Mouse (Mus musculus) hindbrain, embryonic 13.5 days (tissue): ENCODE data around the gene Bloc1s4. TPM values are rescaled to one million over a fixed set of nuclear protein-coding genes. Genes with fewer than 3 reads are reported as not detected.

Experiments used
- ATAC-seq: fragments of 200-750 bp; cut with Nextera tagmentation; 2 replicates; pipeline ENCODE4 v1.8.0; 2017; ENCODE audit warnings: moderate TSS enrichment; ENCODE audit not compliant: low FRiP score
- H3K27ac ChIP-seq: fragments of 300-500 bp; sonication (generic); 2 replicates; pipeline ENCODE4 v1.5.1; 2015; ENCODE audit warnings: inconsistent platforms, mild to moderate bottlenecking, moderate library complexity
- H3K27me3 ChIP-seq: fragments of 300-500 bp; sonication (generic); 2 replicates; pipeline ENCODE4 v1.6.1; 2015; ENCODE audit warnings: mild to moderate bottlenecking, inconsistent platforms
- H3K36me3 ChIP-seq: fragments of 300-500 bp; sonication (generic); 2 replicates; pipeline ENCODE4 v1.6.1; 2015; ENCODE audit warnings: mild to moderate bottlenecking, inconsistent platforms
- H3K4me1 ChIP-seq: fragments of 300-500 bp; sonication (generic); replicated peaks from 2 replicates; pipeline ENCODE4 v1.6.1; 2015; ENCODE audit warnings: inconsistent platforms
- H3K4me2 ChIP-seq: fragments of 300-500 bp; sonication (generic); 2 replicates; pipeline ENCODE4 v1.6.1; 2015; ENCODE audit warnings: inconsistent platforms, mild to moderate bottlenecking, moderate library complexity
- H3K4me3 ChIP-seq: fragments of 300-500 bp; sonication (generic); 2 replicates; pipeline ENCODE4 v1.5.1; 2015; ENCODE audit warnings: mild to moderate bottlenecking, inconsistent platforms
- H3K9ac ChIP-seq: fragments of 300-500 bp; sonication (generic); 2 replicates; pipeline ENCODE4 v1.6.1; 2015; ENCODE audit warnings: mild to moderate bottlenecking, inconsistent platforms
- H3K9me3 ChIP-seq: fragments of 300-500 bp; sonication (generic); 2 replicates; pipeline ENCODE4 v1.6.1; 2016; ENCODE audit warnings: inconsistent platforms
- WGBS: fragments of 180-500 bp; shearing (Covaris S2); methylation state at CpG from one replicate; pipeline ENCODE4 v1.1.7; 2015; 5-methylcytosine and 5-hydroxymethylcytosine counted together
- polyA plus RNA-seq: library from polyadenylated mRNA; unstranded; fragments of >200 nt; fragmentation: Nextera tagmentation; extraction: Ambion mirVana; gene quantifications from 2 replicates; pipeline ENCODE4 v1.2.1, GENCODE M21; 2015

Bloc1s4 gene
- polyA plus RNA-seq, 1 experiment from 2014 or later = 27.1 TPM

DNA sequence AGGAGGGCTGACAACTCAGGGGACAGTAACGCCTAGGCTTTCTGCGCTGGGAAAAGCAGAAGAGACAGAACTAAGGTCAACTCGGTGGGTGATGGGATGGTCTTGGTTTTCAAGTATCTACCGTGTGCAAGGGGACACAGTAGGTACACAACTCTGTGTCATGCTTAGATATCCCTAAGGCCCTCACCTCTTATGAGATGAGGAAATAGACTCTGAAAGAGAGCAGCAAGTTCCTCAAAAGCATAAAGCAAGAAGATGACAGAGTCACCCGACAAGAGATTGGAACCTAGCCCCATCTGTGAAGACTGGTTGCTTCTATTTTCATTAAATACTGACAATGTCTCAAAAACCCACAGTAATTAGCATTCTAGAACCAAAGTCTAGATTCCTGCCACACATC is 42.7 kb downstream of the Bloc1s4 start:
- Histone ChIP-seq H3K4me2 (no peak overlapping the region), H3K36me3 (no peaks in the 10 kb centered on the region), H3K27me3 (no peaks in the 10 kb centered on the region), H3K4me1 (no peaks in the 10 kb centered on the region), H3K27ac (no peak overlapping the region), H3K9me3 (no peaks in the 10 kb centered on the region), H3K9ac (no peak overlapping the region), H3K4me3 (no peak overlapping the region)
- 83% methylated on average over 5 of the region's 5 CpGs for WGBS
- ATAC-seq = no peak

DNA sequence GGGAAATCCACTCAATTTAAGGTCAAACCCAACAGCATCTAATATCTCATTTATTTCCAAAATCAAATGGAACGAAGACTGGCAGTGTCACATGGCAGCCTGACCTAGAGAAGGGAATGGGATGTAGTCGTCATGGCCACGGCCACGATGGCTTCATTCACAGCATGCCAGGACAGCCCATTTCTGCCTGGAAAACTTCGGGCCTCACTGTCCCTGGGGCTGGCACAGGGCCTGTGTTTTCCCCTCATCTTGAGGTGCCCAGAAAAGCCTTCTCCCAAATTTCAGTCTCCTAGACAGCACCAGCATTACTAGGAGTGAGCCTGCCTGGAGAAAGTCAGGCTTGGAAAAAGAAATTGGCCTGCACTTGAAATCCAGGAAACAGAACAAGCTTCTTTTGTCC is 43.1 kb downstream of the Bloc1s4 start:
- H3K4me3 ChIP-seq = no peak overlapping the region
- WGBS = 82% methylated on average over 5 of the region's 5 CpGs
- no peak overlapping the region for H3K9ac ChIP-seq
- ATAC-seq = no peak
- no peaks in the 10 kb centered on the region for H3K36me3 ChIP-seq
- no peak overlapping the region for H3K27ac ChIP-seq
- H3K4me2 ChIP-seq = no peak overlapping the region
- H3K27me3 ChIP-seq = no peaks in the 10 kb centered on the region
- H3K9me3 ChIP-seq = no peaks in the 10 kb centered on the region
- H3K4me1 ChIP-seq = no peaks in the 10 kb centered on the region

DNA sequence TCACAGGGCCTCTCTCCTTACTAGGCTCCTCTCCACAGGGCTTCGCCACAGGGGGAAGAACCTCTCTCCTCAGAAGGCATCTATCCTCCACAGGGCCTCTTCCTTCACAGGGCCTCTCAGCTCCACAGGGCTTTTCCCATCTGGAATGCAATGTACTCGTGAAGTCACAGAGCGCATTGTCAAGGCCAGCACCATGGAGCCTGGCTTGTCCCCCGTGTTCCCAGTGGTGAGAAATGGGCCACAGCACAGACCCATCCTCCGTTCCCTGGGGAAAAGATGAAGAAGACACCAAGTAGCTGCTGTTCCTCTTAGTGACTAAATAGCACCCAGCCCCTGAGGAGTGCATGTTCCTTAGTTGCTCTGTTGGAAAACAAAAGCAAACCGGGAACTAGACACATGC is 43.8 kb downstream of the Bloc1s4 start:
- no peaks in the 10 kb centered on the region for H3K36me3 ChIP-seq
- H3K4me3 ChIP-seq = no peak overlapping the region
- WGBS = 75% methylated on average over 6 of the region's 6 CpGs
- no peaks in the 10 kb centered on the region for H3K4me1 ChIP-seq
- H3K27me3 ChIP-seq = 0 out of 2 replicates have a peak, but pooled peaks cover 2% of the 10 kb centered on the region
- H3K4me2 ChIP-seq = no peak overlapping the region
- no peaks in the 10 kb centered on the region for H3K9me3 ChIP-seq
- ATAC-seq = no peak
- no peak overlapping the region for H3K9ac ChIP-seq
- no peak overlapping the region for H3K27ac ChIP-seq

DNA sequence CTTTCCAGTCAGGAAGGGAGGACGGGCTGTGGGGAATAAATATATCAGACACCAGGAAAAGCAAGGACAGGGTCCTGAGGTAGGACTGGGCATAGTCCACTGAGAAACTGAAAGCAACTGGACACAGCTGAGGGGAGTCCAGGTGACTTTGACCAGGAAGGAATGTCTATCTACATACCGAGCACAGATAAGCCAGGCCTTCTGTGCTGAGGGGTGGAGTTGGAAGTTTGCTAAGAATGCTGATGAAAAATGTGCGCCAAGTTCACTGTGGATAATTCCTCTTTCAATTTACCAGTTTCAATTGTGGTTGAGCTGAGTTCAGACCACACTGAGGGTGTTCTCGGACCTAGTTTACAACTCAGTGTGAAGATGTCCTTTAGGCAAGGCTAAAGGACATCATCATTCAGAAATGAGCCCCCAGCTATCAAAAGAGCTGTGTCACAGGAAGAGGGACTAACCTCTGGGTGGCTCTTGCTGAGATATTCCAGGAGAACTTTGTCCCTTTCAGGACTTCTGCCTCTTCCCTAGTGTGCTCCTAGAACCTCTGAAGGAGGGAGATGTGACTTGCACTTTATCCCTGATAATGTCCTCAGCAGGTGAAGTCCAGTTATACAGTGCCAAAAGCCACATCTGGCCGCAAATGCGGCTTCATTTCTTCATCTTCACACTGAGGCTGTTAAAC is 47.4 kb downstream of the Bloc1s4 start:
- no peak for ATAC-seq
- Histone ChIP-seq H3K4me3 (no peak overlapping the region), H3K36me3 (no peaks in the 10 kb centered on the region), H3K4me2 (no peak overlapping the region), H3K27me3 (0 out of 2 replicates have a peak, but pooled peaks cover 2% of the 10 kb centered on the region), H3K9me3 (no peaks in the 10 kb centered on the region), H3K9ac (no peak overlapping the region), H3K27ac (no peak overlapping the region), H3K4me1 (peaks cover 7% of the 10 kb centered on the region)
- WGBS = 84% methylated on average over 6 of the region's 6 CpGs

DNA sequence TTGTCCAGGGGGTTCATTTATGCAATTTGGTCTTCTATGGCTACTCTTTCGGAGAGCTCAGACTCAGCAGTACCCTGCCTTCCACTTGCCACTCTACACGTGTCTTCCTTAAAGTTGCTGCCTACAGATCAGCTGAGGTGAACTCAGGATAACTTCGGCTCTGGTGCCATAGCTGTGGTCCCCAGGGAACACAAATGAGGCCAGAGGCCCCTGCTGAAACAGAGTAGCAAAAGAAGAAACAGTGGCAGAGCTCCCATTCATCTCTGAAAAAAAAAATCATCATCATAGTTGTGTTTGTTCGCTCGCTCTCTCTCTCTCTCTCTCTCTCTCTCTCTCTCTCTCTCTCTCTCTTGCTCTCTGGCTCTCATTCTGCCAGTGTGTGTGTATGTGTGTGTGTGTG is 49.8 kb downstream of the Bloc1s4 start:
- H3K4me1 ChIP-seq = peaks cover 14% of the 10 kb centered on the region
- WGBS = 71% methylated on average over 5 of the region's 5 CpGs
- no peak overlapping the region for H3K4me3 ChIP-seq
- no peak for ATAC-seq
- H3K9ac ChIP-seq = no peak overlapping the region
- H3K9me3 ChIP-seq = no peaks in the 10 kb centered on the region
- H3K27me3 ChIP-seq = 0 out of 2 replicates have a peak, but pooled peaks cover 2% of the 10 kb centered on the region
- no peak overlapping the region for H3K27ac ChIP-seq
- H3K36me3 ChIP-seq = no peaks in the 10 kb centered on the region
- H3K4me2 ChIP-seq = no peak overlapping the region

DNA sequence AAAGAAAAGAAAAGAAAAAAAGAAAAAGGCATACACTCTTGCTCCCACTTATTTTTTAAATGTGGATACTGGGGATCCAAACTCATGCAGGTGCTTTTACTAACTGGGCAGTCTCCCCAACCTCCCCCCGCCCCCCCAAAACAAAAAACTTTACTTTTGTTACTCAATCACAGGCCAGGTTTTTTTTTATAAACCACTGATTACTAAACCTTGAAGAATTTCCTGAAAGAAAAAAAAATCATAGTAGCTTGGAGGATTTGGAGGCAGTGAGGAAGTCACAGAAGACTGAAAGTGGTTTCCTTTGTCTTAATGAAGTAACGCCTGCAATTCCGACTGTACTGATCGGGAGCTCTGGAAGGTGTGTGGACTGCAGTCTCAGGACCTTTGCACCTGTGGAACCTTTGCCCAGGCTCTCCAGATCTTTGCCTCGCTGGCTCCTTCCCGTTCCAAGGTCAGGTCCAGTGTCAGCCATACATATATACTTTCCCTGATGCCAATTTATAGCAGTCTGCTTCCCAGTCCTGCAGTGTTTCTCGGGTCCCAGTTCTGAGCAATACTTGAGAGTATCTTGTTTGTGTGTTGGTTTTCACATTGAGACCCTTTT is 50.3 kb downstream of the Bloc1s4 start:
- H3K36me3 ChIP-seq = no peaks in the 10 kb centered on the region
- H3K9me3 ChIP-seq = no peaks in the 10 kb centered on the region
- no peak overlapping the region for H3K27ac ChIP-seq
- H3K27me3 ChIP-seq = 0 out of 2 replicates have a peak, but pooled peaks cover 2% of the 10 kb centered on the region
- peaks cover 20% of the 10 kb centered on the region for H3K4me1 ChIP-seq
- WGBS = 85% methylated on average over 7 of the region's 7 CpGs
- H3K4me2 ChIP-seq = no peak overlapping the region
- H3K9ac ChIP-seq = no peak overlapping the region
- H3K4me3 ChIP-seq = no peak overlapping the region
- no peak for ATAC-seq

Other genes with a start within 250 kb of the Bloc1s4 start
- gene Tbc1d14, start 155.4 kb downstream of the Bloc1s4 start, polyA plus RNA-seq = 68.1 and 70.1 TPM in 2 replicates
- 33.6 and 34.6 TPM in 2 replicates for gene D5Ertd579e, start 52.6 kb downstream of the Bloc1s4 start, polyA plus RNA-seq
- gene Mrfap1, start 48.1 kb upstream of the Bloc1s4 start, polyA plus RNA-seq = 294 and 302 TPM in 2 replicates
- gene Man2b2, start 82.0 kb upstream of the Bloc1s4 start, polyA plus RNA-seq = 12.1 and 12.3 TPM in 2 replicates
- 24.6 and 26.7 TPM in 2 replicates for gene Ppp2r2c, start 119.9 kb upstream of the Bloc1s4 start, polyA plus RNA-seq
- 5.0 and 6.0 TPM in 2 replicates for gene Wfs1, start 240.6 kb upstream of the Bloc1s4 start, polyA plus RNA-seq